Mouse (Mus musculus): ENCODE measurements around the gene Ech1. TPM values are rescaled to one million over a fixed set of nuclear protein-coding genes. Genes with fewer than 3 reads are reported as not detected.

Ech1 gene
- total RNA-seq, 1 experiment from 2014 or later: 45.0 TPM

DNA sequence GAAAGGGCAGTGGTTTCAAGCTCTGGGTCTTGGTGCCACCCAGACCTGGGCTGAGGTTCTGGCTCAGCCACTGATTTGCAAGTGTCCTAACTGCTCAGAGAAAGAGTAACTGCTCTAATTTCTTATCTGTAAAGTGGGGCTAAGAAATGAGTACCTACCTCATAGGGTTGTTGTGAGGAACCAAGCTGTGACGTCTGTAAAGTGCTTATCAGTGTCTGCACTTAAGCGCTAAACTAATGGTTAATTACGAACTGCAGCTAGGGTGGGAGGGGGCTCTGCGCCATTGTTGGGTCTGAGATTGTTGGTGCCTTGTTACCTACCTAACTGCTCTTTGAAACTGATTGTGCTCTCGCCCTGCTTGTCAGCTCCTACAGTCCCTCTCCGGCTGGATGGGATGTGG, 7.5 kb upstream of the Ech1 start:
- ATAC-seq (ENCODE audit: extremely low read depth, insufficient number of reproducible peaks, low FRiP score, poor library complexity, severe bottlenecking): no peak

DNA sequence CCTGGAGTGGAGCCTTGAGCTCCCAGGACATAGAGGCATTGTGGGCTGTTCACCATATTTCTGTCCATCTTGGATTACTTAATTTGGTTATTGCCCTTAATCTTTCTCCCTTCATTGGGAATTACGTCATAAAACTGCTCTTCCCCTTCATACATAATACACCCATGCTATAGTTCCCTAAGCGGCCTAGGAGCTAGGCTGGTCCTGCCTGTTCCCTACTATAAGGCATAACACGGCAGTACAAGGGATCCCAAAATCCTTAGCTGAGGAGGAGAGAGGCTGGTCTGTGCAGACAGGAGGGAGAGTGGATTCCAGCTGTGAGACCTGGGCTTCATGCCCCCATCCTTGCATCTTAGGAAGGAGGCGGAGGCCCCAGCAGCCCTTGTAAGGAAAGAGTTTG, 7.1 kb upstream of the Ech1 start:
- no peak for ATAC-seq (ENCODE audit: extremely low read depth, insufficient number of reproducible peaks, low FRiP score, poor library complexity, severe bottlenecking)

DNA sequence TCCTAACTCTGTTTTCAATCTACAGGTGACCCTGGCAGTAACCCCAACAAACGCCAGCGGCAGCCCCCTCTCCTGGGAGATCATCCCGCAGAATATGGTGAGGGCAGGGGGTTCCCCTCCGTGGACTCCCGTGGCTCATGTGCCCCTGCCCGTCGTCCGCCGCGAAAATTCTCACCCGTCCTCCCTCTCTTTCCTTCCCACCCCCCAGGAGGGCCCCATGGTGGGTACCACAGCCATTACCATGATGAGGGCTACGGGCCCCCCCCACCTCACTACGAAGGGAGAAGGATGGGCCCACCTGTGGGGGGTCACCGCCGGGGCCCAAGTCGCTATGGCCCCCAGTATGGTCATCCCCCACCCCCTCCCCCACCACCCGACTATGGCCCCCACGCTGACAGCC, 6.6 kb upstream of the Ech1 start:
- no peak for ATAC-seq (ENCODE audit: extremely low read depth, insufficient number of reproducible peaks, low FRiP score, poor library complexity, severe bottlenecking)

DNA sequence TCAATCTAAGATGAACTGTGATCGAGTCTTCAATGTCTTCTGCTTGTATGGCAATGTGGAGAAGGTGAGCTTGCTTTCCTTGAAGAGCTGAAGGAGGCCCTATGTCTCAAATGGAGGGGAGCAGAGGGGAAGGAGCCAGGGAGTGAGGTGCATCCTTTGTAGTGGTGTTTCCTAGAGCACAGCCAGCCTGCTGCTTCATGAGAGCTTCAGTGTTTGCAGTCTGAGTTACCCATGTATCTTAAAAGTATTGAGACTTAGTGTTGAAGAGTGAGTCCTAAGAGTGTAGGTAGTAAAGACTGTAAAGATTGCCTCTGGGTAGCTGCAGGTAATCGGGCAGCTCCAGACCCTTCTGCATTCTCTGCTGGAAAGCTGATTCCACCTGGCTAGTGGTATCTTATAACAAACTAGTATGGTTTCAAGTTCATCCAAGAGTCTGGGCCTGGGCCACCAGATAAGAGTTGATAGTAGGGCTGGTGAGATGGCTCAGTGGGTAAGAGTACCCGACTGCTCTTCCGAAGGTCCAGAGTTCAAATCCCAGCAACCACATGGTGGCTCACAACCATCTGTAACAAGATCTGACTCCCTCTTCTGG, 6.1 kb upstream of the Ech1 start:
- ATAC-seq (ENCODE audit: extremely low read depth, insufficient number of reproducible peaks, low FRiP score, poor library complexity, severe bottlenecking): no peak

DNA sequence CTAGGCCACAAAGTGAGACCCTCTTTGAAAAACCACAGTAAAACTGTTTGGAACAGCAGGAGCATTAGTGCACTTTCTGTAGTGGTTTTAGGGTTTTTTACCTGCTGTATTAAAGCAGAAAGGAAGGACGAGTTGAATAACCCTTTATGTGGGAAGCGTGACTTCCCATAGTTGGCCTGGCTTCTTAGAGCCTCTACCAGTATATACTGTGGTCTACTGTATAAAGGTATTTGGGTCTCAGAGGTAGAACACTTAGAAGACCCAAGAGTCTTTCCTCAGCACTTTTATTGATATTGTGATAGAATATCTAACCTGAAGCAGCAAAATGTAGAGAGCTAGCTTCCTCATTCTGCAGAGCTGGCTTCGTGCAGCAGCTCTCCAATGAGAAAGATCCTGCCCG, 5.4 kb upstream of the Ech1 start:
- ATAC-seq (ENCODE audit: extremely low read depth, insufficient number of reproducible peaks, low FRiP score, poor library complexity, severe bottlenecking): no peak

DNA sequence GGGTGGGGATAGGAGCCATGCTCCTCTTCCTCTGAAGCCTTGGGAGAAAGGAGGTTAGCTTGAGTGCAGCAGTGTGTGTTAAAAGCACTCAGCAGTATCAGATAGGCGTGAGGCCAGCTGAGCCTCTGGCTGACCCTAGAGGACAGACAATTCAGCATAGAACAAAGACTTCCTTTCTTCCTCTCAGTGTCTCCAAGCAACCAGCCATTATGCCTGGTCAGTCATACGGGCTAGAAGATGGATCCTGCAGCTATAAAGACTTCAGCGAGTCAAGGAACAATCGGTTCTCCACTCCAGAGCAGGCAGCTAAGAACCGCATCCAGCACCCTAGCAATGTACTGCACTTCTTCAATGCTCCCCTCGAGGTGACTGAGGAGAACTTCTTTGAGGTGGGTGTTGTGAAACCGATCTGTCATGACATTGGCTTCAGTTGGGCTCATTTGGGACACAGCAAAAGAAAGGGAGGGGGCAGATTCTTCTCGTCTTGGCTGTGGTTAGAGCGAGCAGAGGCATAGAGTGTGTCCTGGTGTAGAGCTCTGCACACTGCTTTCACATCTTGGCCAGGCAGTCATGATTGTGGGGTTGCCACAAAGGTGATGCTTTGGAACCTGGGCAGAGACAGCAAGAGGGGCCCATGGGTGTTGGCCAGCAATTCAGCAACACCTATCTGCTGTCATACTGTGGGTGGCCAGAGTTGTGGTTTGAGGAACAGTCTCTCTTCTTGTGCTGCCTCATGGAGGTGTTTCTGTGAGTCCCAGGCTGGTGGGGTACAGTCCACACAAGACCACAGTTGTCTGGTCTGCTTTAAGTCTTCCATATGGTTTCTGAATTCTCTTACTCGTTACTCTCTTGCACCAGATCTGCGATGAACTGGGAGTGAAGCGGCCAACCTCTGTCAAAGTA, 4.4 kb upstream of the Ech1 start:
- no peak for ATAC-seq (ENCODE audit: extremely low read depth, insufficient number of reproducible peaks, low FRiP score, poor library complexity, severe bottlenecking)

DNA sequence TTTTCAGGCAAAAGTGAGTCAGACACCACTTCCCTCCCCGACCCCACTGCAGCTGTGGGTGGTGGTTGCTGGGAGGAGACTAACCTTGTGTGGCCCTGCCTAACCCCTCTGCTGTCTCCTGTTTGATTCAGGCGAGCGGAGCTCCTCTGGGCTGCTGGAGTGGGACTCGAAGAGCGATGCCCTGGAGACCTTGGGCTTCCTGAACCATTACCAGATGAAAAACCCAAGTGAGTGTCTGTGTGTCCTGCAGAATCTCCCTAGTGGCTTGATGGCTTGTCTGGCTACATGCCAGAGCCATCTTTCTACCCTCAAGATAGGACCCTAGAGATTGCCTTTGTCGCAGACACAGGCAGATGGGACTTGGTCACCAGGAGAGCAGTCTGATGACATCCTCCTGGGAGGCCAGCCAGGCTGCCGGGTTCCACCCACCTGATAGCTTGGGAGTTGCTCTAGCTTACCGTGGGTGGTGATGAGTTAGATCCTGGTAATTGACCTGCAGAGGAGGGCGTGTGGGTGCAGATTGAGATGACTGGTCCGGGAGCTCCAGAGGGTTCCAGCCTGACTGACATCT, 3.7 kb upstream of the Ech1 start:
- no peak for ATAC-seq (ENCODE audit: extremely low read depth, insufficient number of reproducible peaks, low FRiP score, poor library complexity, severe bottlenecking)

DNA sequence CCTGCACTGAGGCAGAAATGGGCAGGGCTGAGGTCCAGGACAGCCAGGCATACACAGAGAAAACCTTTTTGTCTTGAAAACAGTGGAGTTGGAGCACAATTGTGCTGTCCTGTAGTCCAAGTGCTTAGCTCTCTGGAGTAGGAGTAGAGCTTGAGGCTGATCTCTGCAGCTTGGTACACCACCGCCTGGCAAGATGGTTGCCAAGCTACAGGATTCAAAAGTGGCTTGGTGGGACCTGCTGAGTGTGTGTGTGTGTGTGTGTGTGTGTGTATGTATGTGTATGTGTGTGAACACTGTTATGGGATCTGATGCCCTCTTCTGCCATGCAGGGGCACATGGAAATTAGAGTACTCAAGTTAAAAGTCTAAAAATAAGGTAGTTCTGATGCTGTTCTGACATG, 2.5 kb upstream of the Ech1 start:
- ATAC-seq (ENCODE audit: extremely low read depth, insufficient number of reproducible peaks, low FRiP score, poor library complexity, severe bottlenecking): no peak

DNA sequence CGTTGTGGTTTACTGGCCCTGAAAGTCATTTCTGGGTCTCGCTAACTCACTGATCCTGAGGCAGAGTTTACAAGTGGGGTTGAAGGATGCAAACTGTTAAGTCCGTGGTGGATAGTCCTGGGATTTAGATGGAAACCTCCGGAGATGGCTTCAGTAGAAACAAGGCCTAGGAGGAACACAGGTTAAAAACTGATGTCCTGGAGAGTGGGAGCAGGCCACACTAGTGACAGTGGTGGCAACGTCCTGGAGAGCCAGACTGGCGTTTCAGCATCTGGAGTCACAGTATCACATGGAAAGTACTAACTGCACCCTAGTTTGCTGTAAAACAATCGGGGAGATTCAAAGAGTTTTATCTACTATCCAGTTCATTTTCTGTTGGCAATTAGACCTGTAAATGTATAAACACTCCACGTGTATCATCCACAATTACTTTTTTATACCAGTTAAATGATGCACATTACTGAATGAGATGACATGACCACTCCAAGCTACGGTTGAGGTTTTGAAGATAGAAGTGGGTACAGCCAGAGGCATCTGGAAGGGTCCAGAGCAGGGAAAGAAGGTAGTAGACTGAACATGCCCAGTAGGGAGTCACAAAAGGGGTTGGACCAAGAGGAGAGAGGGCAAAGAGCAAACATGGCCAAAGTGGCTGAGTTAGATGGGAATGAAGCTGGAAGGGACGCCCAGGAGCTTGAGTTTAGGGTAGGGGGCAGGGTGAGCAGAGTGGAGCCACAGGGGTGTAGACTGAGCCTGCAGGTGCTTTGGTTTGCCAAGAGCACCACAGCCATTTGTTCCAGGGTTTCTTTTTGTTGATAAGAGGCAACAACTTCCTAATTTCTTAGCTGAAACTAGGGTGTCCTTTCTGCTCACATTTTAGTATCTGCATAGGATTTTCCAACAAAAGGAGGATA, 1.8 kb upstream of the Ech1 start:
- ATAC-seq (ENCODE audit: extremely low read depth, insufficient number of reproducible peaks, low FRiP score, poor library complexity, severe bottlenecking): no peak

DNA sequence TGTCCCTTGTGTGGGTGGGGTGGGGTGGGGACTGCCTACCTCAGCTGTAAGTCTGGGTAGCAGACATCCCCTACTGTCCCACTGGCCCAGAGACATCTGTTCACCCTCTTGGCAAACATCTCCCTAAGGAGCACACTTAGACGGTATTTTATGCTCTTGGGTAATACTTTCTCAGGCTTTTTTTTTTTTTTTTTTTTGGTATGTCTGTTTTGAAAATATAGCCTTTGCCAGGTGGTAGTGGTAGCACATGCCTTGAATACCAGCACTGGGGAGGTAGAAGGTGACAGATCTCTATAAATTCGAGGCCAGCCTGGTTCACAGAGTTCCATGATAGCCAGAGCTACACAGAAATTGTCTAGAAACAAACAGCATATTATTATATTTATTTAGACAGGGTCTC, 1.1 kb upstream of the Ech1 start:
- no peak for ATAC-seq (ENCODE audit: extremely low read depth, insufficient number of reproducible peaks, low FRiP score, poor library complexity, severe bottlenecking)

DNA sequence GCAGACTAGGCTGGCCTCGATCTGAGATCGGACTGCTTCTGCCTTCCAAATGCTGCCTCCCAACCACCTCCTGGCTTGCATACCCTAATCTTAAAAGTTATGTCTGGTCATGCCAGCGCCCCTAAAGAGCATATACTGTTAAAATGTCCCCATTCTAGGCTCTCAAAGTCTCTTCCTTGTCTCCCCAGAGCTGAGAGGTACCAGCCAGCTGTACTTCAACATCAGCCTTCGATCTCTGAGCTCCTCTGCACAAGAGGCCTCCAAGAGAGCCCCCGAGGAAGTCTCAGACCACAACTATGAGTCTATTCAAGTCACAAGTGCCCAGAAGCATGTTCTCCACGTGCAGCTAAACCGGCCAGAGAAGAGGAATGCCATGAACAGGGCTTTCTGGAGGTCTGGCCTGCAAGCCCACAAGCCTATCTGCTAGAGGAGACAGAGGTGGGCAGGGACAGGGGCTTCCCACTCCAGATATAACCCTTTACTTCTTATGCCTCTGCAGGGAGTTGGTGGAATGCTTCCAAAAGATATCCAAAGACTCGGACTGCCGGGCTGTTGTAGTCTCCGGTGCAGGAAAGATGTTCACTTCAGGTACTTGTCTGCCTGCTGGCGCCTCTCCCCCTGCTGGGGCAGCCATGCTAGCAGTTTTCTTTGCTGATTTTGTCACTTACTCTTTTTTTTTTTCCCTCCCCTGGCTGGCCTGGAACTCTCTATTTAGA, 827 bp downstream of the Ech1 start:
- ATAC-seq (ENCODE audit: extremely low read depth, insufficient number of reproducible peaks, low FRiP score, poor library complexity, severe bottlenecking): no peak

DNA sequence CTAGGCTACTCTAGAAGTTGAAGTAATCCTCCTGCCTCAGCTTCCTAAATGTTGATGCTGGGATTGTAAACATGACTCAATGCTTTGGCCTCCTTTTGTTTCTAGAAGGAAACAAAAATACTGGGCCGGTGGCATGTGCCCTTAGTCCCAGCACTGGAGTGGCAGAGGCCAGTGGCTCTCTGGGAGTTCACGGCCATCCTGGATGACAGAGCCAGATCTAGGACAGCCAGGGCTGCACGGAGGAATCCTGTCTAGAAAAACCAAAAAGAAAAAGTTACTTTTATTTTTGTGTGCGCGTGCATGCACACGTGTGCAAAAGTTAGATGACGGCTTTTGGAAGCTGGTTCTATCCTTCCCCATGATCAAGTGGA, 1.4 kb downstream of the Ech1 start:
- no peak for ATAC-seq (ENCODE audit: extremely low read depth, insufficient number of reproducible peaks, low FRiP score, poor library complexity, severe bottlenecking)

DNA sequence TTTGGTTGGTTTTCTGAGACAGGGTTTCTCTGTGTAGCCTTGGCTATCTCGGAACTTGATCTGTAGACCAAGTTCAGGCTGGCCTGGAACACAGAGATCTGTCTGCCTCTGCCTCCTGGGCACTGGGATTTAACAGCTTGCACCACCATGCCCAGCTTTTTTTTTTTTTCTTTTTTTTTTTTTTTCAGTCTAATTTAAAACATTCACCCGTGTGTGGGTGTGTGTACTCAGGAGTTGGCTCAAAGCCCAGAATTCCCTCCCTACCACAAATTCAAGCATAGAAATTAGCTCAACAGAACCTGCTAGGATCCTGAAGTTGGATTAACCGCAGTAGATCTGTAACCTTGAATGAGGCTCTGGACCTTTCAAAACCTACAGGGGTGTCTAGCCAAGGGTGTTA, 2.3 kb downstream of the Ech1 start:
- ATAC-seq (ENCODE audit: extremely low read depth, insufficient number of reproducible peaks, low FRiP score, poor library complexity, severe bottlenecking): no peak

DNA sequence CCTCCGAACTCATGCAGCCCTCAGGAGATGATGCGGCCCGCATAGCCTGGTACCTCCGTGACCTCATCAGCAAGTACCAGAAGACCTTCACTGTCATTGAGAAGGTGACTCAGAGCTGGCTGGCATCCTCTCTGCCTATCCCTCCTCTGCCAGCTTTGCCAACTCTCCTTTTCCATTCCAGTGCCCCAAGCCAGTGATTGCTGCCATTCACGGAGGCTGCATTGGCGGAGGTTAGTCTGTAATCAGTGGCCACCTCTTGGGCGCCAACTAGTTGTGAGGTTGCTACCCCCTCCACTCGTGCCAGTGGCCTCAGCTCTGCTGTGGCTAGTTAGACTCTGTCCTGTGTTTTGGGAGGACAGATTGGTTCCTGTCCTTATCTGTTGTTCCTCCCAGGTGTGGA, 4.8 kb downstream of the Ech1 start:
- no peak for ATAC-seq (ENCODE audit: extremely low read depth, insufficient number of reproducible peaks, low FRiP score, poor library complexity, severe bottlenecking)

DNA sequence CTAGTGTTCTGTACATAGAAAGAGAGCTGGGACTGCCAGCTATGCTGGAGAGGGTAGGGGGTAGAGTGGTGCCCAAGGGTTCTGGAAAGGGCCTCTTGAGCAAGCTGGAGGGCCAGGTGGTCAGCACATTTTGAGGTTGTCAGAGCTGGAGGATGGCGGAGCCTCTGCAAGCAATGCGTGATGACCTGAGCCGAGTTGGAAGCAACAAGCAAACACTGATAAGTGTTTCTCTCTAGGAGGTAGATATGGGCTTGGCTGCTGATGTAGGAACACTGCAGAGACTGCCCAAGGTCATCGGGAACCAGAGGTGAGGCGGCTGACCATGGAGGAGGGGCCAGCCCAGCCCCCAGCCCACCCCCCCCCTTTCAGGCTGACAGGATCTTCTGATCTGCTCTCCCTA, 6.0 kb downstream of the Ech1 start:
- ATAC-seq (ENCODE audit: extremely low read depth, insufficient number of reproducible peaks, low FRiP score, poor library complexity, severe bottlenecking): no peak

DNA sequence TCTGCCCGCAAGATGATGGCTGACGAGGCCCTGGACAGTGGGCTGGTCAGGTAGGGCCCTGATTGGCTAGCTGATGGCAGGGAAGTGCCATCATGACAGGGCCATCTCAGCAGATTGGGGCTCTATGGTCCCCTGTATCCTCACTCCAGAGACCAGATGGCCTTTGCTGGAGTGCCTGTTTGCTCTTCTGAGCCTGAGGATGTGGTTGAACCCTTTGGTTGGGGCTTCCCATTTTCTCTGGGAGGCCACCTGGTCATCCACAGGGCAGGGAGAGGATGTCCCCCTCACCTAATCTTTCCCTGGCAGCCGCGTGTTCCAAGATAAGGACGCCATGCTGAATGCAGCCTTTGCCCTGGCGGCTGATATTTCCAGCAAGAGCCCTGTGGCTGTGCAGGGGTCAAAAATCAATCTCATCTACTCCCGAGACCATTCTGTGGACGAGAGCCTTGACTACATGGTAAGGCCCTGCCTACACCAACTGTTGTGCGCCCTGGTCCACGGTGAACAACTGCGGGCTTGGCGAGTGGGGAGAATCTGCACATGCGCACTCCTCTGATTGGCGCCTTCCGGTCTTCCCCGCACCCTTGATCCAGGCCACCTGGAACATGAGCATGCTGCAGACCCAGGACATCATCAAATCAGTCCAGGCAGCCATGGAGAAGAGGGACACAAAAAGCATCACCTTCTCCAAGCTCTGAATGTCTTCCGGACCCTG, 6.6 kb downstream of the Ech1 start:
- no peak for ATAC-seq (ENCODE audit: extremely low read depth, insufficient number of reproducible peaks, low FRiP score, poor library complexity, severe bottlenecking)

DNA sequence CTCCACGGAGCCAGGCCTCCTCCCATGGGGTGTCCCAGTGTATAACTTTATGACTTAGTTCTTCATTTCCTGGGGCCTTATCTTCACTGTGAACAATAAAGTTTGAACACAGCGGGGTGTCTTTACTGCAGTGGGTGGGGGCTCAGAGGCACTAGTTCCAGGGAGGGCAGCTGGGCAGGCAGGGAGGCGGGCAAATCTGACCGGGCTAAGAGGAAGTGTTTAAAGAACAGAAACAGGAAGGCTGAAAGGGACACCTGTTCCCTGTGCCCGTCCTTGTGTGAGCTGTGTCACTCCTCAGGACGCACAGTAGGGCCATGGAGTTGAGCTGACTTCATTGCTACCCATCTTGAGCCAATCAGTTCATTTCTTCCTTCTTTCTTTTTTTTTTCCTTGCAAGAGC, 7.1 kb downstream of the Ech1 start:
- peak; percentile 58 for ATAC-seq (ENCODE audit: extremely low read depth, insufficient number of reproducible peaks, low FRiP score, poor library complexity, severe bottlenecking)

DNA sequence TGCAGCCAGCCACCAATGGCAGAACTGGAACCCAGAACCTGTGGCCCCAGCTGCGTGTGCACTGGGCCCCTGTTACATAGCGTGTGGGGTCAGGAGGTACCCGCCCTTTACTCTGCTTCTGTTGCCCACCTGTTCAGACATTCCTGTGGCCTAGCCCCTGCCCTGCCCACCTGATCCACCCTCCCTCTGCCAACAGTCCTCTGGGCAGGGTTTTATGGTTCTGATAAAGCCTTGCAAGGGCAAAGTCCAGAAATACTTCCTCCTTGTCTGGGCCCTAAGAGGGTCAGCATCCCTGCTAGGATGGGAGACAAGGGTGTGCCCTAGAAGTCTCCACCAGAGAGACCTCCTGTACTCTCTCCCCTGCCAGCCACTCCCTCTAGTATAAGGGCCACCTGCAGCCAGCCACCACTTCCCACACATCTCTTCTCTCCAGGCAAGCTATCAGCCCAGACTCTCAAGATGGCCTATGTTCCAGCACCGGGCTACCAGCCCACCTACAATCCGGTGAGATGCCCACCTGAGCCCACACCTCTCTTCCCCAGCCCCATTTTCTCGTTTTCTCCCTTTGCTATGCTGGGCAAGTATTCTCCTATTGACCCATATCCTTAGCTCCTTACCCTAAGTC, 8.8 kb downstream of the Ech1 start, which contains the start of gene Lgals4:
Gene Lgals4 (plus strand): TSS at position 132 of the 625 bp plus-strand sequence.
- no peak for ATAC-seq (ENCODE audit: extremely low read depth, insufficient number of reproducible peaks, low FRiP score, poor library complexity, severe bottlenecking)

Measured in neutrophil, adult 5-6 weeks (primary cell).